Mouse (Mus musculus): Measurements from ENCODE around the gene Ccnj. TPM values are rescaled to one million over a fixed set of nuclear protein-coding genes. Genes with fewer than 3 reads are reported as not detected.

The Ccnj gene
- polyA plus RNA-seq (2016; fragmentation: Nextera tagmentation; extraction: Ambion mirVana): 37.9 and 39.9 TPM in 2 replicates

- H3K4me3 ChIP-seq: peak within 1 kb of the TSS; percentile 88
- H3K9me3 ChIP-seq: no peaks in the 10 kb centered on the region
- peaks cover 39% of the 10 kb centered on the region for H3K4me1 ChIP-seq
- H3K36me3 ChIP-seq (replicated peaks): peaks cover 19% of the 10 kb centered on the region
- no peaks in the 10 kb centered on the region for H3K27me3 ChIP-seq (ENCODE audit: poor library complexity, severe bottlenecking)
- DNase-seq (ENCODE audit: extremely low spot score, low spot score): peak; percentile 89
- H3K27ac ChIP-seq: peak within 1 kb of the TSS; percentile 100
- WGBS: under 1% methylated on average over 71 of the region's 71 CpGs
These were observed at the start of gene Ccnj for GRCm38 (mm10) chr19:40830703-40831415. Ccnj (plus strand) TSS chr19:40831279.

GRCm38 (mm10) chr19:40788004-40788714, 42.9 kb upstream of the Ccnj start:
- no peaks in the 10 kb centered on the region for H3K9me3 ChIP-seq
- no peak for DNase-seq (ENCODE audit: extremely low spot score, low spot score)
- H3K36me3 ChIP-seq (replicated peaks): no peaks in the 10 kb centered on the region
- WGBS: 79% methylated on average over 15 of the region's 15 CpGs
- H3K27ac ChIP-seq: no peak overlapping the region
- H3K4me1 ChIP-seq: no peaks in the 10 kb centered on the region
- no peaks in the 10 kb centered on the region for H3K27me3 ChIP-seq (ENCODE audit: poor library complexity, severe bottlenecking)
- H3K4me3 ChIP-seq: no peak overlapping the region

- no peaks in the 10 kb centered on the region for H3K36me3 ChIP-seq (replicated peaks)
- no peak overlapping the region for H3K27ac ChIP-seq
- H3K4me1 ChIP-seq: no peaks in the 10 kb centered on the region
- H3K4me3 ChIP-seq: no peak overlapping the region
- H3K9me3 ChIP-seq: no peaks in the 10 kb centered on the region
- no peaks in the 10 kb centered on the region for H3K27me3 ChIP-seq (ENCODE audit: poor library complexity, severe bottlenecking)
- 92% methylated on average over 2 of the region's 2 CpGs for WGBS
- DNase-seq (ENCODE audit: extremely low spot score, low spot score): no peak
These were observed 42.4 kb upstream of the Ccnj start for GRCm38 (mm10) chr19:40788715-40789084.

GRCm38 (mm10) chr19:40805176-40805737, 25.8 kb upstream of the Ccnj start:
- H3K27ac ChIP-seq: 0 out of 2 replicates have a peak overlapping the region, but pooled peaks have one; percentile 44
- WGBS: 27% methylated on average over 7 of the region's 7 CpGs
- H3K4me1 ChIP-seq: peaks cover 12% of the 10 kb centered on the region
- no peaks in the 10 kb centered on the region for H3K27me3 ChIP-seq (ENCODE audit: poor library complexity, severe bottlenecking)
- H3K9me3 ChIP-seq: no peaks in the 10 kb centered on the region
- H3K4me3 ChIP-seq: no peak overlapping the region
- DNase-seq (ENCODE audit: extremely low spot score, low spot score): no peak
- H3K36me3 ChIP-seq (replicated peaks): no peaks in the 10 kb centered on the region

- Histone ChIP-seq H3K27me3 (ENCODE audit: poor library complexity, severe bottlenecking) (no peaks in the 10 kb centered on the region), H3K4me3 (no peak overlapping the region), H3K27ac (no peak overlapping the region), H3K36me3 (replicated peaks) (no peaks in the 10 kb centered on the region), H3K9me3 (no peaks in the 10 kb centered on the region), H3K4me1 (peaks cover 7% of the 10 kb centered on the region)
- 70% methylated on average over 7 of the region's 7 CpGs for WGBS
- no peak for DNase-seq (ENCODE audit: extremely low spot score, low spot score)
These were observed 21.2 kb upstream of the Ccnj start for GRCm38 (mm10) chr19:40809858-40810257.

GRCm38 (mm10) chr19:40811840-40812239, 19.2 kb upstream of the Ccnj start:
- no peak for DNase-seq (ENCODE audit: extremely low spot score, low spot score)
- no peaks in the 10 kb centered on the region for H3K4me1 ChIP-seq
- 85% methylated on average over 4 of the region's 4 CpGs for WGBS
- no peaks in the 10 kb centered on the region for H3K9me3 ChIP-seq
- no peaks in the 10 kb centered on the region for H3K36me3 ChIP-seq (replicated peaks)
- H3K27me3 ChIP-seq (ENCODE audit: poor library complexity, severe bottlenecking): no peaks in the 10 kb centered on the region
- no peak overlapping the region for H3K4me3 ChIP-seq
- no peak overlapping the region for H3K27ac ChIP-seq

GRCm38 (mm10) chr19:40812778-40813177, 18.3 kb upstream of the Ccnj start:
- H3K27ac ChIP-seq: no peak overlapping the region
- H3K4me1 ChIP-seq: no peaks in the 10 kb centered on the region
- no peaks in the 10 kb centered on the region for H3K36me3 ChIP-seq (replicated peaks)
- H3K27me3 ChIP-seq (ENCODE audit: poor library complexity, severe bottlenecking): no peaks in the 10 kb centered on the region
- H3K9me3 ChIP-seq: no peaks in the 10 kb centered on the region
- DNase-seq (ENCODE audit: extremely low spot score, low spot score): no peak
- H3K4me3 ChIP-seq: no peak overlapping the region
- WGBS: 92% methylated on average over 3 of the region's 3 CpGs

GRCm38 (mm10) chr19:40813385-40813784, 17.7 kb upstream of the Ccnj start:
- 86% methylated on average over 14 of the region's 14 CpGs for WGBS
- Histone ChIP-seq H3K4me1 (no peaks in the 10 kb centered on the region), H3K27me3 (ENCODE audit: poor library complexity, severe bottlenecking) (no peaks in the 10 kb centered on the region), H3K4me3 (no peak overlapping the region), H3K36me3 (replicated peaks) (no peaks in the 10 kb centered on the region), H3K9me3 (no peaks in the 10 kb centered on the region), H3K27ac (no peak overlapping the region)
- DNase-seq (ENCODE audit: extremely low spot score, low spot score): no peak

GRCm38 (mm10) chr19:40815645-40816183, 15.4 kb upstream of the Ccnj start:
- H3K36me3 ChIP-seq (replicated peaks): no peaks in the 10 kb centered on the region
- no peaks in the 10 kb centered on the region for H3K27me3 ChIP-seq (ENCODE audit: poor library complexity, severe bottlenecking)
- 93% methylated on average over 7 of the region's 7 CpGs for WGBS
- no peaks in the 10 kb centered on the region for H3K4me1 ChIP-seq
- H3K27ac ChIP-seq: no peak overlapping the region
- no peak for DNase-seq (ENCODE audit: extremely low spot score, low spot score)
- H3K9me3 ChIP-seq: no peaks in the 10 kb centered on the region
- H3K4me3 ChIP-seq: no peak overlapping the region

- H3K27me3 ChIP-seq (ENCODE audit: poor library complexity, severe bottlenecking): no peaks in the 10 kb centered on the region
- no peak for DNase-seq (ENCODE audit: extremely low spot score, low spot score)
- no peak overlapping the region for H3K4me3 ChIP-seq
- no peaks in the 10 kb centered on the region for H3K4me1 ChIP-seq
- H3K27ac ChIP-seq: no peak overlapping the region
- WGBS: 94% methylated on average over 6 of the region's 6 CpGs
- H3K9me3 ChIP-seq: no peaks in the 10 kb centered on the region
- no peaks in the 10 kb centered on the region for H3K36me3 ChIP-seq (replicated peaks)
These were observed 13.1 kb upstream of the Ccnj start for GRCm38 (mm10) chr19:40817901-40818532.

- Histone ChIP-seq H3K9me3 (no peaks in the 10 kb centered on the region), H3K36me3 (replicated peaks) (no peaks in the 10 kb centered on the region), H3K27ac (no peak overlapping the region), H3K27me3 (ENCODE audit: poor library complexity, severe bottlenecking) (no peaks in the 10 kb centered on the region), H3K4me1 (no peaks in the 10 kb centered on the region), H3K4me3 (no peak overlapping the region)
- no peak for DNase-seq (ENCODE audit: extremely low spot score, low spot score)
- 83% methylated on average over 7 of the region's 7 CpGs for WGBS
These were observed 12.3 kb upstream of the Ccnj start for GRCm38 (mm10) chr19:40818764-40819163.

GRCm38 (mm10) chr19:40821306-40821825, 9.7 kb upstream of the Ccnj start:
- H3K27me3 ChIP-seq (ENCODE audit: poor library complexity, severe bottlenecking): no peaks in the 10 kb centered on the region
- H3K27ac ChIP-seq: no peak overlapping the region
- DNase-seq (ENCODE audit: extremely low spot score, low spot score): no peak
- H3K9me3 ChIP-seq: no peaks in the 10 kb centered on the region
- WGBS: 76% methylated on average over 4 of the region's 4 CpGs
- H3K4me1 ChIP-seq: no peaks in the 10 kb centered on the region
- H3K36me3 ChIP-seq (replicated peaks): no peaks in the 10 kb centered on the region
- no peak overlapping the region for H3K4me3 ChIP-seq
